Mouse (Mus musculus): ENCODE results near the gene Col13a1. TPM values are rescaled to one million over a fixed set of nuclear protein-coding genes. Genes with fewer than 3 reads are reported as not detected.

The Col13a1 gene
- total and polyA plus RNA-seq, 3 experiments, result not detected

GRCm38 (mm10) chr10:61898116-61898515, 80.8 kb downstream of the Col13a1 start:
- no peaks in the 10 kb centered on the region for H3K36me3 ChIP-seq (replicated peaks in 1 of 2; ENCODE audit: control insufficient read depth in 1 of 2, insufficient read depth in 1 of 2, low read length in 1 of 2)
- DNase-seq (ENCODE audit: extremely low read depth), result no peak
- H3K27ac ChIP-seq (ENCODE audit: insufficient read depth, low read depth), result no peak overlapping the region
- TF ChIP-seq POLR2AphosphoS2 (IDR thresholded peaks at IDR 0.05; ENCODE audit: low read depth, low read length) (no peak), CHD1 (IDR thresholded peaks at IDR 0.05; ENCODE audit: low read depth, low read length) (no peak), BHLHE40 (IDR thresholded peaks at IDR 0.05; ENCODE audit: low read depth, low read length) (no peak), RAD21 (IDR thresholded peaks at IDR 0.05; ENCODE audit: low read depth, low read length) (no peak), ZNF384 (IDR thresholded peaks at IDR 0.05; ENCODE audit: low read depth, low read length) (no peak), RCOR1 (conservative IDR thresholded peaks at IDR 0.05; ENCODE audit: low read depth, low read length) (no peak), USF2 (conservative IDR thresholded peaks at IDR 0.05; ENCODE audit: low read depth, low read length) (no peak), TCF12 (IDR thresholded peaks at IDR 0.05; ENCODE audit: low read depth, low read length) (no peak), JUND (conservative IDR thresholded peaks at IDR 0.05; ENCODE audit: low read depth, low read length) (no peak), MXI1 (IDR thresholded peaks at IDR 0.05; ENCODE audit: low read depth, low read length) (no peak), ZKSCAN1 (IDR thresholded peaks at IDR 0.05; ENCODE audit: borderline replicate concordance, low read depth, low read length) (no peak), GABPA (IDR thresholded peaks at IDR 0.05; ENCODE audit: insufficient replicate concordance, low read depth, low read length) (no peak), ETS1 (conservative IDR thresholded peaks at IDR 0.05; ENCODE audit: low read depth, low read length) (no peak), E2F4 (IDR thresholded peaks at IDR 0.05; ENCODE audit: insufficient replicate concordance, low read depth, low read length) (no peak), SIN3A (IDR thresholded peaks at IDR 0.05; ENCODE audit: low read length) (no peak), JUN (IDR thresholded peaks at IDR 0.05; ENCODE audit: insufficient read depth, low read depth, low read length) (no peak), NELFE (IDR thresholded peaks at IDR 0.05; ENCODE audit: low read depth, low read length) (no peak), ZMIZ1 (IDR thresholded peaks at IDR 0.05; ENCODE audit: low read depth, low read length) (no peak), ELF1 (IDR thresholded peaks at IDR 0.05; ENCODE audit: low read depth, low read length) (no peak)
- no peaks in the 10 kb centered on the region for H3K9me3 ChIP-seq (replicated peaks; ENCODE audit: low read length)
- no peak overlapping the region for H3K9ac ChIP-seq (ENCODE audit: insufficient read depth, low read depth)
- H3K4me3 ChIP-seq (replicated peaks in 1 of 3; ENCODE audit: low read depth in 2 of 3, low read length in 2 of 3, poor library complexity in 1 of 3), result no peak overlapping the region
- peaks cover 86% of the 10 kb centered on the region for H3K27me3 ChIP-seq (replicated peaks)
- in situ Hi-C loops (cut with MboI; ENCODE audit: low pct_ligation_motif_present, low pct_unique_long_range_greater_than_20kb, low sequenced_read_pairs), result no loop called here
- no peaks in the 10 kb centered on the region for H3K4me1 ChIP-seq (ENCODE audit: control insufficient read depth in 1 of 2, insufficient read depth in 2 of 2)
- H3K79me2 ChIP-seq (replicated peaks; ENCODE audit: control insufficient read depth, extremely low read depth, insufficient read depth, poor library complexity, severe bottlenecking), result no peaks in the 10 kb centered on the region
- dilution Hi-C loops (cut with MboI; ENCODE audit: extremely low pct_ligation_motif_present, extremely low pct_unique_long_range_greater_than_20kb, low sequenced_read_pairs), result no loop called here
- no peak overlapping the region for H3K4me2 ChIP-seq (ENCODE audit: insufficient read depth, low read depth, poor library complexity, severe bottlenecking)

- H3K79me2 ChIP-seq (replicated peaks; ENCODE audit: control insufficient read depth, extremely low read depth, insufficient read depth, poor library complexity, severe bottlenecking), result no peaks in the 10 kb centered on the region
- H3K27me3 ChIP-seq (replicated peaks), result peaks cover 73% of the 10 kb centered on the region
- in situ Hi-C loops (cut with MboI; ENCODE audit: low pct_ligation_motif_present, low pct_unique_long_range_greater_than_20kb, low sequenced_read_pairs), result no loop called here
- H3K9ac ChIP-seq (ENCODE audit: insufficient read depth, low read depth), result no peak overlapping the region
- no peaks in the 10 kb centered on the region for H3K36me3 ChIP-seq (replicated peaks in 1 of 2; ENCODE audit: control insufficient read depth in 1 of 2, insufficient read depth in 1 of 2, low read length in 1 of 2)
- H3K4me2 ChIP-seq (ENCODE audit: insufficient read depth, low read depth, poor library complexity, severe bottlenecking), result no peak overlapping the region
- dilution Hi-C loops (cut with MboI; ENCODE audit: extremely low pct_ligation_motif_present, extremely low pct_unique_long_range_greater_than_20kb, low sequenced_read_pairs), result no loop called here
- no peak overlapping the region for H3K4me3 ChIP-seq (replicated peaks in 1 of 3; ENCODE audit: low read depth in 2 of 3, low read length in 2 of 3, poor library complexity in 1 of 3)
- H3K4me1 ChIP-seq (ENCODE audit: control insufficient read depth in 1 of 2, insufficient read depth in 2 of 2), result no peaks in the 10 kb centered on the region
- H3K9me3 ChIP-seq (replicated peaks; ENCODE audit: low read length), result no peaks in the 10 kb centered on the region
- no peak for DNase-seq (ENCODE audit: extremely low read depth)
- TF ChIP-seq HCFC1 (IDR thresholded peaks at IDR 0.05; ENCODE audit: low read depth, low read length) (no peak), RAD21 (IDR thresholded peaks at IDR 0.05; ENCODE audit: low read depth, low read length) (no peak), MEF2A (IDR thresholded peaks at IDR 0.05; ENCODE audit: borderline replicate concordance, low read depth, low read length) (no peak), NRF1 (IDR thresholded peaks at IDR 0.05; ENCODE audit: low read depth, low read length) (no peak), MAFK (IDR thresholded peaks at IDR 0.05; ENCODE audit: insufficient replicate concordance, low read length) (no peak), USF1 (IDR thresholded peaks at IDR 0.05; ENCODE audit: low read depth, low read length) (no peak), ZMIZ1 (IDR thresholded peaks at IDR 0.05; ENCODE audit: low read depth, low read length) (no peak), TCF12 (IDR thresholded peaks at IDR 0.05; ENCODE audit: low read depth, low read length) (no peak), CHD1 (IDR thresholded peaks at IDR 0.05; ENCODE audit: low read depth, low read length) (no peak), E2F4 (IDR thresholded peaks at IDR 0.05; ENCODE audit: insufficient replicate concordance, low read depth, low read length) (no peak), CTCF (conservative IDR thresholded peaks at IDR 0.05 in 1 of 2, IDR thresholded peaks at IDR 0.05 in 1 of 2; ENCODE audit: low read depth in 2 of 2, low read length in 2 of 2) (no peak), POLR2AphosphoS2 (IDR thresholded peaks at IDR 0.05; ENCODE audit: low read depth, low read length) (no peak), JUND (conservative IDR thresholded peaks at IDR 0.05; ENCODE audit: low read depth, low read length) (no peak), RCOR1 (conservative IDR thresholded peaks at IDR 0.05; ENCODE audit: low read depth, low read length) (no peak), ETS1 (conservative IDR thresholded peaks at IDR 0.05; ENCODE audit: low read depth, low read length) (no peak), SIN3A (IDR thresholded peaks at IDR 0.05; ENCODE audit: low read length) (no peak), ELF1 (IDR thresholded peaks at IDR 0.05; ENCODE audit: low read depth, low read length) (no peak), JUN (IDR thresholded peaks at IDR 0.05; ENCODE audit: insufficient read depth, low read depth, low read length) (no peak)
- H3K27ac ChIP-seq (ENCODE audit: insufficient read depth, low read depth), result no peak overlapping the region
Measured at GRCm38 (mm10) chr10:61894564-61894963, 84.3 kb downstream of the Col13a1 start.
